Mouse (Mus musculus): Measurements from ENCODE around the gene Apol7b. TPM values are rescaled to one million over a fixed set of nuclear protein-coding genes. Genes with fewer than 3 reads are reported as not detected.
"Not testable (repeated sequence)": the region's sequence is repeated elsewhere in the genome, so short reads cannot be mapped to it uniquely, and the experiment has no call there.

The Apol7b gene
- polyA plus RNA-seq, 1 experiment from 2014 or later = 0.13 TPM

- not testable (repeated sequence) for H3K4me3 ChIP-seq; ATAC-seq (ENCODE audit: low FRiP score, low read depth); H3K27ac ChIP-seq; H3K9me3 ChIP-seq; H3K4me1 ChIP-seq; H3K27me3 ChIP-seq; H3K36me3 ChIP-seq; H3K9ac ChIP-seq; H3K4me2 ChIP-seq (replicated peaks)
- 14% methylated on average over 4 of the region's 10 CpGs for WGBS
Measured at GRCm38 (mm10) chr15:77416655-77417333, 30.5 kb downstream of the Apol7b start.

GRCm38 (mm10) chr15:77415653-77416052 lies 31.6 kb downstream of the Apol7b start:
- H3K9ac ChIP-seq; H3K27ac ChIP-seq; H3K4me3 ChIP-seq; H3K4me1 ChIP-seq; H3K4me2 ChIP-seq (replicated peaks); H3K27me3 ChIP-seq; H3K9me3 ChIP-seq; ATAC-seq (ENCODE audit: low FRiP score, low read depth); H3K36me3 ChIP-seq: not testable (repeated sequence)
- WGBS = 66% methylated on average over 2 of the region's 2 CpGs

GRCm38 (mm10) chr15:77412695-77413094 lies 34.6 kb downstream of the Apol7b start:
- 38% methylated on average over 4 of the region's 4 CpGs for WGBS
- H3K36me3 ChIP-seq, H3K9ac ChIP-seq: not testable (repeated sequence)

GRCm38 (mm10) chr15:77411035-77411434 lies 36.3 kb downstream of the Apol7b start, which contains the start of gene Apol9a:
Gene Apol9a, minus strand, starts transcription at chr15:77411135.
- not testable (repeated sequence) for H3K36me3 ChIP-seq; H3K4me1 ChIP-seq; H3K9me3 ChIP-seq; ATAC-seq (ENCODE audit: low FRiP score, low read depth); H3K4me3 ChIP-seq; H3K27me3 ChIP-seq; H3K9ac ChIP-seq; H3K4me2 ChIP-seq (replicated peaks); H3K27ac ChIP-seq
- whole genome bisulfite sequencing = 100% methylated on average over 1 of the region's 4 CpGs

More at GRCm38 (mm10) chr15:77412695-77413094, 34.6 kb downstream of the Apol7b start:
- not testable (repeated sequence) for H3K4me2 ChIP-seq (replicated peaks); H3K27ac ChIP-seq; ATAC-seq (ENCODE audit: low FRiP score, low read depth); H3K27me3 ChIP-seq; H3K4me1 ChIP-seq; H3K4me3 ChIP-seq; H3K9me3 ChIP-seq

- not testable (repeated sequence) for H3K9ac ChIP-seq; H3K4me1 ChIP-seq; ATAC-seq (ENCODE audit: low FRiP score, low read depth); H3K9me3 ChIP-seq; H3K36me3 ChIP-seq; H3K4me3 ChIP-seq; H3K27me3 ChIP-seq; H3K4me2 ChIP-seq (replicated peaks); H3K27ac ChIP-seq
- WGBS = 83% methylated on average over 10 of the region's 10 CpGs
Measured at GRCm38 (mm10) chr15:77406370-77406769, 40.9 kb downstream of the Apol7b start.

- not testable (repeated sequence) for H3K9ac ChIP-seq; ATAC-seq (ENCODE audit: low FRiP score, low read depth); H3K4me3 ChIP-seq; H3K4me1 ChIP-seq; H3K9me3 ChIP-seq; H3K4me2 ChIP-seq (replicated peaks); H3K36me3 ChIP-seq; H3K27me3 ChIP-seq; H3K27ac ChIP-seq
- 60% methylated on average over 9 of the region's 9 CpGs for WGBS
Measured at GRCm38 (mm10) chr15:77399027-77399426, 48.3 kb downstream of the Apol7b start, which contains the start of gene Apol7a. Gene Apol7a, minus strand, starts transcription at chr15:77399110.

GRCm38 (mm10) chr15:77397450-77398132 lies 49.7 kb downstream of the Apol7b start:
- not testable (repeated sequence) for H3K4me2 ChIP-seq (replicated peaks); H3K4me1 ChIP-seq; H3K27me3 ChIP-seq; H3K9me3 ChIP-seq; H3K27ac ChIP-seq; H3K36me3 ChIP-seq; ATAC-seq (ENCODE audit: low FRiP score, low read depth); H3K4me3 ChIP-seq; H3K9ac ChIP-seq
- WGBS = 76% methylated on average over 11 of the region's 11 CpGs

- 75% methylated on average over 3 of the region's 3 CpGs for WGBS
- not testable (repeated sequence) for H3K9ac ChIP-seq; H3K36me3 ChIP-seq; H3K4me1 ChIP-seq; H3K27ac ChIP-seq; H3K27me3 ChIP-seq; ATAC-seq (ENCODE audit: low FRiP score, low read depth); H3K9me3 ChIP-seq; H3K4me2 ChIP-seq (replicated peaks); H3K4me3 ChIP-seq
Measured at GRCm38 (mm10) chr15:77393832-77394231, 53.5 kb downstream of the Apol7b start.

- Histone ChIP-seq H3K9ac (no peak overlapping the region), H3K9me3 (no peaks in the 10 kb centered on the region), H3K4me2 (replicated peaks) (no peak overlapping the region), H3K27me3 (no peaks in the 10 kb centered on the region), H3K4me3 (no peak overlapping the region), H3K4me1 (no peaks in the 10 kb centered on the region), H3K36me3 (no peaks in the 10 kb centered on the region), H3K27ac (no peak overlapping the region)
- ATAC-seq (ENCODE audit: low FRiP score, low read depth) = no peak
- WGBS = 72% methylated on average over 2 of the region's 2 CpGs
Measured at GRCm38 (mm10) chr15:77387462-77387861, 59.8 kb downstream of the Apol7b start.

GRCm38 (mm10) chr15:77384340-77385030 lies 62.8 kb downstream of the Apol7b start:
- H3K4me1 ChIP-seq = 0 out of 2 replicates have a peak, but pooled peaks cover 4% of the 10 kb centered on the region
- no peaks in the 10 kb centered on the region for H3K36me3 ChIP-seq
- H3K4me3 ChIP-seq = no peak overlapping the region
- H3K4me2 ChIP-seq (replicated peaks) = no peak overlapping the region
- H3K9ac ChIP-seq = no peak overlapping the region
- ATAC-seq (ENCODE audit: low FRiP score, low read depth) = no peak
- H3K27ac ChIP-seq = no peak overlapping the region
- H3K9me3 ChIP-seq = no peaks in the 10 kb centered on the region
- WGBS = 90% methylated on average over 7 of the region's 7 CpGs
- no peaks in the 10 kb centered on the region for H3K27me3 ChIP-seq

GRCm38 (mm10) chr15:77382880-77383279 lies 64.4 kb downstream of the Apol7b start:
- Histone ChIP-seq H3K27me3 (no peaks in the 10 kb centered on the region), H3K4me3 (no peak overlapping the region), H3K9me3 (no peaks in the 10 kb centered on the region), H3K9ac (no peak overlapping the region), H3K4me1 (0 out of 2 replicates have a peak, but pooled peaks cover 4% of the 10 kb centered on the region), H3K4me2 (replicated peaks) (no peak overlapping the region), H3K36me3 (no peaks in the 10 kb centered on the region), H3K27ac (no peak overlapping the region)
- no peak for ATAC-seq (ENCODE audit: low FRiP score, low read depth)
- WGBS = 61% methylated on average over 1 of the region's 1 CpGs

GRCm38 (mm10) chr15:77382271-77382850 lies 64.9 kb downstream of the Apol7b start:
- no peak overlapping the region for H3K4me3 ChIP-seq
- WGBS = 81% methylated on average over 11 of the region's 11 CpGs
- H3K36me3 ChIP-seq = no peaks in the 10 kb centered on the region
- no peak for ATAC-seq (ENCODE audit: low FRiP score, low read depth)
- H3K9ac ChIP-seq = no peak overlapping the region
- H3K9me3 ChIP-seq = no peaks in the 10 kb centered on the region
- no peak overlapping the region for H3K27ac ChIP-seq
- H3K4me1 ChIP-seq = 0 out of 2 replicates have a peak, but pooled peaks cover 4% of the 10 kb centered on the region
- no peak overlapping the region for H3K4me2 ChIP-seq (replicated peaks)
- H3K27me3 ChIP-seq = no peaks in the 10 kb centered on the region
